Mouse (Mus musculus) lung, postnatal 0 days (tissue): ENCODE data around the gene Foxp3.

Experiments used
- CTCF ChIP-seq: IDR thresholded peaks from 2 replicates; pipeline ENCODE4 v1.5.1; 2016; ENCODE audit warnings: antibody characterized with exemption, mild to moderate bottlenecking
- EP300 ChIP-seq: IDR thresholded peaks from 2 replicates; pipeline ENCODE4 v1.6.1; 2016; ENCODE audit warnings: antibody characterized with exemption, mild to moderate bottlenecking, control low read depth

DNA sequence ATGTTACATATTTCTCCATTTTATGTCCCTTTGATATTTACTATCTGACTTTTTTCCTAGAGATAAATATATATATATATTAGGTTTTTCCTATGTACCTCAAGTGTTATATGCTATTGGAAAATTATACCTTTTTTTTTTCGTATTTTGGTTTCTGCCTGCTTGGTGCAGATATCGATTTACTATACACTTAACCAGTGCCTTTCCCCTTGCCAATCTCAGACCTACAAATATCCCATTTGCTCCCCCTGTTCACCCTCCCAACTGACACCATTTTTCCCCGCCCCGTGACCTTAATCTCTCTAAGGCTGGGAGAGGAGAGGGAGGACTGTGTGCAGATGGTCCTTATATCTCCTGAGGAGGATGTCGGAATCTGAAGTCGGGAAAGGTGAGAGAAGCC, 33.3 kb downstream of the Foxp3 start, which contains the start of gene Cacna1f:
- TF ChIP-seq CTCF, result no peak
- TF ChIP-seq EP300, result no peak
